Mouse (Mus musculus) R1 (cell line): ENCODE results near the gene Tomm20l.
A peak's percentile ranks its signal among the peaks of the same experiment; 100 is the strongest.
"Not testable (repeated sequence)": the region's sequence is repeated elsewhere in the genome, so short reads cannot be mapped to it uniquely, and the experiment has no call there.

ENCODE experiments used
- DNase-seq: peaks from one replicate; pipeline ENCODE4 v3.0.0-alpha.2; 2018; ENCODE audit warnings: low read depth, low spot score

The Tomm20l gene

DNA sequence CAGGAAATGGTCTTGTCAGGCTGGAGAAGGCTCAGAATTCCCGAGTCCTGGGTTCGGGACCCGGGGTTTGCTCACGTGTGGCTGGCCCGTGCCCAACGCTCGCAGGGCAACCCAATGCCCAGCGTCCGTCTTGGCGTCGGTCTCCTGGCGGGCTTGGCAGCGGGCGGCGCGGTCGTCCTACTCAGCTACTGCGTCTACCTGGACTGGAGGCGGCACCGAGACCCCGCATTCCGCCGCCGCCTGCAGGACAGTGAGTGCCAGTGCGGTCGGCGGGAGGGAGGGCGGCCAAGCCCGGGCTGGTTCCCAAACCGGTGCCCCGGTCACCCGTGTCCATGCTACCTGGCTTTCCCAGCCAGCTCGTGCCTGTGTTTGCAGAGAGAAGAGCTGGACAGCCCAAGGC is at the start of gene Tomm20l:
TSS of gene Tomm20l (plus strand) at position 98 of the 400 bp plus-strand sequence.
- DNase-seq: peak; percentile 50

DNA sequence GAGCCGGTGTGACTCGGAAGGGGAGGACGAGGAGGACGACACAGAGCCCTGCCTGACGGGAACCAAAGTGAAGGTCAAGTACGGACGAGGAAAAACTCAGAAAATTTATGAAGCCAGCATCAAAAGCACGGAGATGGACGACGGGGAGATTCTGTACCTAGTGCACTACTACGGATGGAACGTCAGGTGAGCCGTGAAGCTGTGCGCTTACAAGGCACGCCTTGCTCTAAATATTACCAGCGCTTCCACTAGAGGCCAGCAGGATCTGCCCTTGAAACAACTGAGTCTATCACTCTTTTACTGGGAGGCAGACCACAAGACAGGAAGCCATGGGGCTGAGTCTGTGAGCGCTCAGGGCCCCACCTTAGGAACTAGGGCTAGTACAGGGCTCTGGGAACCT is 41.4 kb upstream of the Tomm20l start:
- DNase-seq: peak; percentile 43

DNA sequence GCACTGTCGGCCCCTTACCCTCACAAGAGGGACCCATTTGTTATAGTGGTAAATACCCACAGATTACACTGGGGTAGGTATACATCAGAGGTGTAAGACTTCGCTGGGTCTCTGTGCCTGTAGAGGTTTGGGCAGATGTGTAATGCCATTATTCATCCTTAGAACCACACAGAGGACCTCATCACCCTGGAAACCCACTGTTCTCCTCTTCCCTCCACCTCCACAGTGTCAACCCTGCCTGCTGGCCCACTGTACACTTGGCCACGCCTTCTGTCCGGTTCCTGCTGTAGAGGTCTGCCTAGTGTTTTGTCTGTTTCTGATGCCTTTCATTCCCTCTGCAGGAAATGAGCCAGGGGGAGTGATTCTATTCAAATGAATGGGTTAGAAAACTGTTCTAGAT is 39.2 kb upstream of the Tomm20l start:
- no peak for DNase-seq

DNA sequence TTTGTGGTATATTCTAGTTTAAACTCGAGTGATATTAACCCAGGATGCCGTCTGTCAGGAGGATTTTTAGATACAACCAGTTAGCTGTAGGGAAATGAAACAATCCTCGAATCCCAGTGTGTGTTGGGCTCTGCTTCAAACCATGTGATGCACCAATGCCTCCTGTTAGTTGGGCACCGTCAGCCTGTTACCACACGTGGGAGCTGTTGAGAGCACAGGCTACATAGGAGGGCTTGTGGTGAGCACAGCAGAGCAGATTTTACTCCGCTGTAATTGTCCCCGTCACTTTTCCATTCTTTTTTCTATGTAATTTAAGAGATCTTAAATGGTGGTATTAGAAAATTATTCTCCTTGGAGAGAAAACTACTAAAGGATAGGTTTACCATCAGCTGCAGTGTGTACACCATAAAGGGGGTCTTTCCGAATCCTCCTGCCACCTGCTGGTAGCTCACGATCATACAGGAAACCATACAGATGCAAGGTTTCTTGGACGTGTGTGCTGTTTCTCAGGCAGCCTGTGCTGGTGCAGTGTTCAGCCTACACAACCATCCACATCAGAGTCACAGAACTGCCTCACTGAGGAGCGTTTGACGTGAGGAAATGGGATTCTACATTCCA is 38.0 kb upstream of the Tomm20l start:
- DNase-seq: peak; percentile 87

DNA sequence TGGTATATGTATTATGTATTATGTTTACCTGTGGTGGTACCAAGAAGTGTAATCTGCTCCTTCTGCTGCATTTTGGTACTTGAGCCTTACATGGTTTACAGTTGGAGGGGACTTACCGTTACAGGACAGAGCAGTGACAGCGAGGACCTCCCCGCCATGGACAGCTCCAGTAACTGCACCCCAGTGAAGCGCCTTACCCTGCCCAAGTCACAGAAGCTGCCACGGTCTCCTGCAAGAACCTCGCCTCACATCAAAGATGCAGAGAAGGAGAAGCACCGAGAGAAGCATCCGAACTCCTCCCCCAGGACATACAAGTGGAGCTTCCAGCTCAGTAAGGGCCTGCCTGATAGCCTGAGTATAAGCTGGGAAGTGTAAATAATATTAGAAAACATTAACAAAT is 24.9 kb upstream of the Tomm20l start:
- no peak for DNase-seq

DNA sequence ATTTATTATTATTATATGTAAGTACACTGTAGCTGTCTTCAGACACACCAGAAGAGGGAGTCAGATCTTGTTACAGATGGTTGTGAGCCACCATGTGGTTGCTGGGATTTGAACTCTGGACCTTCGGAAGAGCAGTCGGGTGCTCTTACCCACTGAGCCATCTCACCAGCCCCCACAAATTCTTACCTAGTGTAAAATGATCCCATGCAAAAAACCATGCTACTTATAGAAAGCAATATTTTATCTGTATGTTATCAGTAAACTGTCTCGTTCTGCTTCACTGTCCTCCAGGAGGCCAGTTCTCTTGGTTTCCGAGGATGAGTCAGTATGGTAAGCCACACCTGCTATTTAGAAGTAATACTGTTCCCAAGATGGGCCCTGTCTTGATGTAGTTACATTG is 7.0 kb upstream of the Tomm20l start:
- not testable (repeated sequence) for DNase-seq

DNA sequence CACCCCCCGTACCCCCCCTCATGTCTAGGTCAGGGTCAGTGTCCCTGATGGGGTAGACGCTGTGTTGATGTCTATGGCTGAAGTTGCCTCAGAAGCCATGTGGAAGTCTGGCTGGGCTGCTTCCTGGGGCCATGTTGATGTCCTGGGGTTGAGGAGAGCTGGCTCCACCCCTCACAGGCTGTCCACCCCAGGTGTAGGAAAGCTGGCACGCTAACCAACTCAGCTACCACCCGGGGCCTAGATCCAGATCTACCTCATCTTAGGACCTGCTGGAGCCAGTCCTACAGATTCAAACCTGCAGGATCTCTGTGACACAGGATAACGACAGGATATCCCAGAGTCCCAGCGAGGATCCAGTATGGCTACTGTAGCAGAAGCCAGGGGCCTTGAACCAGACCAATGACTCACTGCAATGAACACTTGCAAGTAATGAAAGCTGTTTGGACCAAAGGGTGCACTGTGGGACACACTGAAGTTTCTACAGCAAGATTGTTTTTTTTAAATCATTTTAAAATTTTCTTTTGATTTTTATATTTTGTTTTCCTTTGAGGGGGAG is 3.9 kb upstream of the Tomm20l start:
- DNase-seq: no peak

DNA sequence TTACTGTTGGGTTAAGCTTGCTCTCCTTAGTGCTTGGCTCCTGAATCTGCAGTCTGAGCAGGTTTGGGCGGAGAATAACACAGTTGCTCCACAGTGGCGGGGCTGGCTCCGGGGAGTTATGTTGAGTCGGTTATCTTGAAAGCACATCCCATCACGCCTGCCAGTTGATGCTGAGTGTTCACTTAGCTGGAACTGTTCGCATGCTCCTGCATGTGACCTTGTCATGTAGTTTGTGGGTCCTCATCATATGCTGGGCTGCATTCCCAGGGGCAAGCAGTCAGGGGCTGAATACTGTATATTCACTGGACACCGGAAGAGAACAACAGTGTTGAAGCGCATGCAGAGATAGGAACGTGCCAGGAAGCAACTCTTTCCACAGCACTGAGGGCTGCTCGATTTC is 1.8 kb downstream of the Tomm20l start:
- DNase-seq: no peak

DNA sequence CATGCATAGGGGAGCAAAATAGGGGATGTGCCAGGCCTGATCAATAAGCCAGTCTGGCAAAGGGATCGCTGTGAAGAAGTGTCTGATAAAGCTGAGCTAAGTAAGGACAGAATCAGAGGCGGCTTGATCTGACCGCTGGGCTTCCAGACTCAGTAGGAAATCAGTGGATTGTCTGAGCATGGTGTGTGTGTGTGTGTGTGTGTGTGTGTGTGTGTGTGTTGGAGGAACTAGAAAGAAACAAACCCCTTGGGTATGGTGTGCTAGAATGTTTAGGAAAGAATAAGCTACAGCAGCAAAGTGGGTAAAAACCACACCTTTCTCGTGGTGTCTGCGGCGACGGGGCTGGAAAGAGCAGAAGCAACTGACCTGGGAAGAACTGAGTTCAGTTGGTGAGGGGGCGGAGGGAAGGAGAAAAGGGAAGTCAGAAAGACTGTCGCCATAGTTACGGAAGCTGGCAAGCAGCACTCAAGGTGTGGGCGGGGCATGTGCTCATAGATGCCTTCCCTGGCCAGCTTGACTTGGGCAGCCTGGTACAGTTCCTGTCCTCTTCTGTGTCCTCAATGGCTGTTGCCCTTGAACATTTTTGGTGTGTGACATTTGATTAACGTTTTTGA is 2.6 kb downstream of the Tomm20l start:
- peak; percentile 83 for DNase-seq

DNA sequence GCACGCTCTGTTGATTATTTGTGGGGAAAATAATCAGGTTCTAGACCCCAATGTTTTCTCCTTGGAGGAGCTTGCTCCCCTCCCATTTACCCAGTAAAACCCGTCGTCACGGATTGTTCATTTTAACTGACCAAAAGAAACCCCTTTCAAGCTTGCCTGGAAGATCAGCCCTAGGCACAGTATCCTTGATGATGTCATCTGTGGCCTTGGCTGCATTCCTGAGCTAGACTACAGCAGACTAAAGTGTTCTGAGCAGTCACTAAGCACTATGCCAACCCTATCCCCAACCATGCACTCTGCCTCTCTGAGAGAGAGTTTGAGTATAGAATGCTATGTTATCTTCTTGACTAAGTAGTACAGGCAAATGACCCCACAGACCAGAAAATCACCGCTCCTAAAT is 5.2 kb downstream of the Tomm20l start:
- DNase-seq: no peak

DNA sequence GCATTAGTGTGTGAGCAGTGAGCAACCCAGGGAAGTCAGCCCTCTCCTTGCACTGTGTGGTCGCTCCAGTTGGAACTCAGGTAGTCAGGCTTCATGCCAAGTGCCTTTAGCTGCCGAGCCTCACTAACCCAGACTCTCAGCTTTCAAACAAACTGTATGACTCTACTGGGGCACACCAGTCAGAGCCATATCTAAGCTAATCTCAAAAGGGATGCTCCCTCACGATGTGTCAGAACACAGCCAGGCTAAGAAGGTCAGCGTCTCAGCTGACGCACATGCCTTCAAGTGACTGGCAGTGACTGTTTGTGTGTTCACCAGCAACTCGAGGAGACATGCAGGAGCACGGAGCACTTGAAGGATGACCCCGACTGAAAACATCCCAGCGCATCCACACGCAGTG is 11.5 kb downstream of the Tomm20l start:
- no peak for DNase-seq

DNA sequence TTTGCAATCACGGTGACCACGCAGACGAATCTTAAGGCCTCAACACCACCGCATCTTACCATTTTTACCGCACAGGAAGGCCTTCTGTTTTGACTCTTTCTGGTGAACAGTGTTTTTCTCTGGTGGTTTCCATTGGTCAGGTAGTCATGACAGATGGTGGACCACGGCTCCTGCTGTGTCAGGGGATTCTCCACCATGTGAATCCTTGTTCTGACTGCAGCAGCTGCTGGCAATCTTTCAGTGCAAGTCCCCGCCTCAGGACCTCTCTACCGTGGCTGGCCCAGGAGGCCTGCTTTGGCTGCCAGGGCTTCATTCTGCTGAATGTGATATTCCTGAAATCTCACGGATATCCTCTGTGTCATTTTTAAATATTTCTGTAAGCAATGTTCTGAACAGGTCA is 12.1 kb downstream of the Tomm20l start:
- no peak for DNase-seq

DNA sequence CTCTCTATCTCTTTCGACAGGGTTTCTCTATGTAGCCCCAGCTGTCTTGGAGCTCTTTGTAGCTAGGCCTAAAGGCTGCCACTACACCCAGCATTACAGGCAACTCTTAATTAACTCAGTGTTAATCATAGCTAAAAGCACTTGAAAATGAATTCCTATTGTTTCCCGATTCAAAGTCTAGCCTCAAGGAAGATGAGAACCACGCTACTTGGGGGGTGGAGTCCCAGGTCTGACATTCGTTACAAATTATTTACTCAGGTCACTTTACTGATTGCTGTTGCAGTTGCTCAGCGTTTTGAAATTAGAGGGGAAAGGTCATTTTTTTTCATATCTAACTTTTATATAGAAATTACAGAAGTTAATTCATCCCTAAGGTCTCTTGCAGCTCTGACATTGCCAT is 24.4 kb downstream of the Tomm20l start:
- DNase-seq: no peak

DNA sequence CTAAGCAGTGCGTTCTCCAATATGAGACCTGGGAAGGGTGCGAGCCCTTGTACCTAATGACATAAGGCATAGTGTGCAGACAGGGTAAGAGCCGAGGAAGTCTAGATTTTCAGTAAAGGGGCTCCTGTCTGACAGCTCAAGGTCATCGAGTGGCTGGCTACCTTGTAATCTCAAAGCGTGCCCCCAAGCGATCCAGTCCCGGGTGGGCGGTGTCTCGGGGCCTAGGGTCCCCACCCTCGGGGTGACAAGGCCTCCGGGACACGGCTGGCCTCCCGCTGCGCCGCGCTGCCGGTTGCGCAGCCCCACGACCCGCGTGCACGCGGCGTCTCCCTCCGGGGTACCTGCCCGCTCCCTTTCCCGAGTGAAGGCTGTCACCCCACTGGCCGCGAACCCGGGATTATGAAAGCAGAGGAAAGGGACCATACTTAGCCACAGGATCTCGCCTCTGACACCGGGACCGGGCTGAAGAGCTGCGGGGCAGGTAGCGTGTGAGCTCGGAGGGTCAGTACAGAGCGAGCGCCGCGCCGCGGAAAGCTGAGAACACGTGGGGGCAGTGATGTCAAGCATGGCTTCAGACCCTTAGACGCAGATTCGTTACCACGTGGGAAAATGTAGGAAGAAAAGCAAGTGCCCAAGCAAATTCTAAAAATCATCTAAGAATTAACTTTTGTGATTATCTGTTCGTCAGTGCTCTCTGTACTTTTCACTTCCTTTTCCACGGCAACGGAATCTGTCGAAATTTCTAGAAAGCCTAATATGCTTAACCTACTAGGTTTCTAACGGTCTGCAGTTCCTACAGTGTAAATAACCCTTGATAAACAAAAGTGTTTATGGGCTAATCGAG is 25.1 kb downstream of the Tomm20l start, which contains the start of the genes Timm9 and 2700049A03Rik:
TSS of gene Timm9 (minus strand) at position 555 of the 844 bp plus-strand sequence.
TSS of gene 2700049A03Rik (plus strand) at position 719 of the 844 bp plus-strand sequence.
- peak; percentile 90 for DNase-seq

DNA sequence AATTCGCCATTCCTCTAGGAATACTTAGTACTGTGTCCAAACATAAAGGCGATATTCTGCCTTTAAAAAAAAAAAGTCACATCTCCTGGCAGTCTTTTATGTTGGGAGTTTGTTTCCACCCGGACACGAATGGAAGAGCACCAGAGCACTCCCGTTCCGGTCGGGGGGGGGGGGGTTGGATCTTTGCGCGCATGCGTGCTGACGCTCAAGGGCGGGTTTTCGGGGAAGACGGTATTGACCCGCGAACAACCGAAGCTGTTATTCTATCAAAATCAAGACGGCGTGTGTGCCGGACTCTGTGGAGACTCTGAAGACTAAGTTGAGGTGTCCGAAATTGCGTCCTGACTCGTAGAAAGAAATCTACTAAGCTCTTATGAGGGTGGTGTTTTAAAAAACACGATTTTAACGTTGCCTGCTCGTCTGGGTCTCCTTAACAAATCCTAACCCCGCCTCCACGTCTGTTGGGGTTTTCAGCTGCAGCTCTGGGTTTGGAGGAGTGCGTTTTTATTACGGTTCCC is 25.8 kb downstream of the Tomm20l start:
- peak; percentile 95 for DNase-seq

DNA sequence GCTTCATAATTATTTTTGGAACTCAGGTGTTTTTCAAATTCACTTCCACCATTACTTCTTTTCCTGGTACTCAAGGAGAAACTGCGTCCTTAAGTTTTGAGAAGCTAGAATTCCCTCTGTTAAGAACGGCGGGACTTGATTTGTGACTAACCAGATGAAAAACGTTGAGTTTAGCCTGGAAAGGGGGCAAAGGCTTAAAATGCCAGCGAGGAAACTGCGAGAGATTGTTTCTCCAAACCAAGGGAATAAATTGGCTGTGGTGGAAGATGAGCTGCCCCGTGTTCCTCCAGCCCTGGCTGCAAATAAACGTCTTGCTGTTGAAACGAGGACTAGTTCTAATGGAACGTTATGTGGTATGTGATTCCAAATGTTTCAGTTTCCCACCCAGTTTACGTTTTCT is 26.5 kb downstream of the Tomm20l start:
- no peak for DNase-seq

DNA sequence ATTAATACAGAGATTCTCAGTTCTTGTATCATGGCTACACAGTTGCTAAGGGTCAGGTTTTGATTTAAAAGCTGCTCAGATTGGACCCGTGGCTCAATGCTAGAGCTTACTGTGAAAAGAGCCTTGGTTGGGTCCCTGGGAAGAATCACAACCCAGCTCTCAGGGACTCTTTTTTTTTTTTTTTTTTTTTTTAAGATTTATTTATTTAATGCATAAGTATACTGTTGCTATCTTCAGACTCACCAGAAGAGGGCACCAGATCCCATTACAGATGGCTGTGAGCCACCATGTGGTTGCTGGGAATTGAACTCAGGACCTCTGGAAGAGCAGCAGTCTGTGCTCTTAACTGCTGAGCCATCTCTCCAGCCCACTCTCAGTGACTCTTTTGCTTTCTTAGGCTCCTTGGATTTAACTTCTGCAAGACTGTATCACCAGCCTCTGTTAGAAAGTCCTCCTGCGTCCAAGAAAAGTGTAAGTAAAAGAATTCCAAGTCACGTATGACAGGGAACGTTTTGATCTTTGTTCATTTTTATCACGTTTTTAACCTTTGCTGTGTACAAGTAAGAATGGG is 28.1 kb downstream of the Tomm20l start:
- peak; percentile 24 for DNase-seq

DNA sequence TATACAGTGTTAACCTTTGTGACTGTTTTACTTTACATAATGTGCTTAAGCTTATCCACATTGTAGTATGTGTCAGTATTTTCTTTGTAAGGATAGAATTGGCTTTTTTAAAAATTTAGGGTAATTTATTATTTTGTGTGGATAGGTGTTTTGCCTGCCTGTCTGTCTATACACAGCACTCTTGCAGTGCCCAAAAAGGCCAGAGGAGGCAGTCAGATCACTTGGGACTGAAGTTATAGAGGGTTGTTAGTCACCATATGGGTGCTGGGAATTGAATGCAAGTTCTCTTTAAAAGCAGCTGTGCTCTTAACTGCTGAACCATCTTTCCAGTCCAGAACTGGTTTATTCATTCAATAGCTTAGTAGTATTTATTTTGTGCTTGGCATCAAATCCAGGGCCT is 30.0 kb downstream of the Tomm20l start:
- peak; percentile 60 for DNase-seq

DNA sequence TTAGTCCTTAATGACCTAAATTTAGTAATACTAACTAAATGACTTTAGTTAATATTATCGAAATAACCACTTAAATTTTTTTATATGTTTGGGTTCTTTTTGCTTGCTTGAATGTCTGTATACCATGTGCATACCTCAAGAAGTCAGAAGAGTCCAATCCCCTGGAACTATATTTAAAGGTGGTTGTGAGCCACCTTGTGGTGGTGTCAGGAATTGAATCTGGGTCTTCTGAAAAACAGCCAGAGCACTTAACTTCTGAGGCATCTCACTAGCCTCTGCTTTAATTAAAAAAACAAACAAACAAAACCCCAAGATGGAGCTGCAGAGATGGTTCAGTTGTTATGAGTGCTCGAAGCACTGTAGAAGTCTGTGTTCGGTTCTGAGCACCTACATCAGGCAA is 36.4 kb downstream of the Tomm20l start:
- peak; percentile 62 for DNase-seq

DNA sequence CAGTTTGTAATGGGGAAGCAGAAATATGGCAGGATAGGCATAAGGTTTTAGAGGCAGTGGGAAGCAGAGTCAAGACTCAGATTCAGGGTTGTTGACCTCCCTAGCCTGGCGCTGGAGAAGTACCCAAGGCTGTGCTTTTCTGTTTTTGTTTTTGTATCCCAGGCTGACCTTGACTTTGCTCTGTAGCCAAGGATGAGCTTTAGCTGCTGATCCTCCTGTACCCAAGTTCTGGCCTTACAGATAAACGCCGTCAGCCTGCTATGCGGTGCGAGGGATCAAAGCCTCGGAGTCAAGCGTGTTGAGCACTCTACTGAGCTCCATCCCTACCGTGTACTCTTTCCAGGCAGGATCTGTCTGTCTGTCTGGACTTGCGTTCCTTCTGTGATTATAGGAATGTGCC is 37.6 kb downstream of the Tomm20l start:
- DNase-seq: no peak

DNA sequence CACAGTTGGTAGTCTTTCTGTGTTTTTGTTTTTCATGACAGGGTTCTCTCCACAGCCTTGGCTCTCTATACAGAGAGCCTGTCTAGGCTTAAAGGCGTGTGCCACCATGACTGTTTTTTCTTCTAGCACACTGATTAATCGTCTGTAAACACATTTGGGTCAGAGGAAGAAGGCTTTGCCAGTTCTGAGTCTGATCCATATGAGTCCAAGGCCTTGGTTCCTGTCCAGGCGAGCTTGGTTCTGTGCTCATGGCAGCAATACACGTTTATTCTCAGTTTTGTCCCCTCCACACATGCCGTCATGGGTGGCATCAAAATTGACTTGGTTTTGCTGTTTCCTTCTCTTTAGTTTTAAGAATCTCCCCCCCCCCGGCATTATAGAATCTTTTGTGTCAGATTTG is 38.2 kb downstream of the Tomm20l start:
- DNase-seq: no peak

DNA sequence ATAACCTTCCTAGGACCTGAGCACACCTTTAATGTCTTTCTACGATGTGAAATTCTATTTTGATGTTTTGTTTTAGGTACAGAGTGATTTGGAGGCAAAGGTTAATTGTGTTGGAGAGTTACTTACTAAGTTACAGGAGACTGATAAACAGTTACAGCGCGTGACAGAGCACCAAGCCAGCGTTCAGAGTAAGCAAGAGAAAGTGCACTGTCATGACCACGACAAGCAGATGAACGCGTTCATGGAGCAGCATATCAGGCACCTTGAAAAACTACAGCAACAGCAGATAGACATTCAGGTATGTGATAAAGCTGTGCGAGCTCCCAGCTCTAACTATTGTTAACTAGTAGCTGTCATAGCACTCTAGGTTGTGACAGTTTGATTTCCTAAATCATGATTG is 38.9 kb downstream of the Tomm20l start:
- DNase-seq: no peak
